Mouse (Mus musculus): ENCODE measurements at regions not wholly inside any gene's neighbourhood (a gene's known extent, or its start where the extent isn't known, plus 50 kb on each side); places are given as distances from the start of the nearest gene placed in this dataset.

GRCm38 (mm10) chr2:9574651-9575050, 306.4 kb upstream of the 4930412O13Rik start:
- Histone ChIP-seq H3K27me3 (replicated peaks) (no peaks in the 10 kb centered on the region), H3K9me3 (no peaks in the 10 kb centered on the region), H3K4me3 (replicated peaks) (no peak overlapping the region), H3K36me3 (replicated peaks; ENCODE audit: low read length) (no peaks in the 10 kb centered on the region), H3K4me1 (no peaks in the 10 kb centered on the region)
- TF ChIP-seq FLI1 (IDR thresholded peaks at IDR 0.05; ENCODE audit: low read length) (no peak), GATA1 (IDR thresholded peaks at IDR 0.05; ENCODE audit: borderline replicate concordance, low read length) (no peak)

GRCm38 (mm10) chr2:9577868-9578267, 303.2 kb upstream of the 4930412O13Rik start:
- Histone ChIP-seq H3K27me3 (replicated peaks) (no peaks in the 10 kb centered on the region), H3K4me1 (no peaks in the 10 kb centered on the region), H3K9me3 (no peaks in the 10 kb centered on the region)

GRCm38 (mm10) chr2:9587389-9587788, 293.7 kb upstream of the 4930412O13Rik start:
- Histone ChIP-seq H3K27me3 (replicated peaks) (peaks cover 2% of the 10 kb centered on the region), H3K4me1 (no peaks in the 10 kb centered on the region), H3K36me3 (replicated peaks; ENCODE audit: low read length) (no peaks in the 10 kb centered on the region), H3K9me3 (peaks cover 3% of the 10 kb centered on the region; the same call in 1 of the 2 replicates), H3K4me3 (replicated peaks) (no peak overlapping the region)
- no peak for TF ChIP-seq FLI1 (IDR thresholded peaks at IDR 0.05; ENCODE audit: low read length)
- TF ChIP-seq GATA1 (IDR thresholded peaks at IDR 0.05; ENCODE audit: borderline replicate concordance, low read length) = no peak

More at GRCm38 (mm10) chr2:9577868-9578267, 303.2 kb upstream of the 4930412O13Rik start:
- no peak overlapping the region for H3K4me3 ChIP-seq (replicated peaks)
- no peaks in the 10 kb centered on the region for H3K36me3 ChIP-seq (replicated peaks; ENCODE audit: low read length)
- TF ChIP-seq GATA1 (IDR thresholded peaks at IDR 0.05; ENCODE audit: borderline replicate concordance, low read length) = no peak
- TF ChIP-seq FLI1 (IDR thresholded peaks at IDR 0.05; ENCODE audit: low read length) = no peak

DNA sequence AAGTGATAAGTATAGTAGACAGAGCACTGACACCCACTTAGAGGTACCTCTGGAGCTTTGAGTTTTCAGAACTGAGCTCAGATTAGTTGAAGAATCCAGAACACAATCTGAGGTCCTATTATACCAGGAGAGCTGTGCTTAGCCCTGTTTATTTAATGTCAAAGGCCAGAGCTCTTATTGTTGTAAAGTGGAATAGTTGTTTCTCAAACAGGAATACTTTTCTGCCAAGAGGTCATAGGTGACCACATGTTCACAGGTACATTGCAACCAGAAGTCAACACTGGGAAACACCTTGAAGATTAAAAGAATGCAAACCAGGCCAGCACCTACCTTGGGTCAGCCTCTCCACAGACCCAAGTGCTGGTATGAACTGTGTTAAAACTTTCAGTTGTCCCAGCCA, 291.9 kb upstream of the 4930412O13Rik start:
- Histone ChIP-seq H3K4me1 (peaks cover 10% of the 10 kb centered on the region), H3K36me3 (replicated peaks; ENCODE audit: low read length) (no peaks in the 10 kb centered on the region), H3K27me3 (replicated peaks) (peaks cover 8% of the 10 kb centered on the region), H3K9me3 (peaks cover 3% of the 10 kb centered on the region; the same call in 1 of the 2 replicates), H3K4me3 (replicated peaks) (no peak overlapping the region)
- no peak for TF ChIP-seq GATA1 (IDR thresholded peaks at IDR 0.05; ENCODE audit: borderline replicate concordance, low read length)
- TF ChIP-seq FLI1 (IDR thresholded peaks at IDR 0.05; ENCODE audit: low read length) = no peak

DNA sequence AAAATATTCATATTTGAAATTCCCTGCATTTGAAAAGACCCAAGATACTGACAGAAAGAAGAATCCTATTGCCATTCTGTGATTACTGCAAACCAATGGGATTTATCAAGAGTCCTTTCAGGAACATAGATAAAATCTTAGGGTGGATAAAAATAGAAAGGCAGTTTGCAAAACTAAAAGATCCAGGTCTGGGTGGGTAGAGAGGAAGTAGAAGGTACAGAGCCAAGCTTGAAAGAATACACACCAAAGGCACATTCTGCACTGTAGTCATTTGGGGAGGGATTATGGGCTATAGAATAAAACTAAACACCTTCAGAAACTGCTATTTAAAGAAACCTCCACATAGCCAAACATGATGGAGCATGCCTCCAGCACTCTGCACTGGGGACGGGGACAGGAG, 288.5 kb upstream of the 4930412O13Rik start:
- Histone ChIP-seq H3K36me3 (replicated peaks; ENCODE audit: low read length) (no peaks in the 10 kb centered on the region), H3K4me1 (peaks cover 10% of the 10 kb centered on the region), H3K27me3 (replicated peaks) (peaks cover 8% of the 10 kb centered on the region), H3K9me3 (peaks cover 3% of the 10 kb centered on the region; the same call in 1 of the 2 replicates), H3K4me3 (replicated peaks) (no peak overlapping the region)
- TF ChIP-seq GATA1 (IDR thresholded peaks at IDR 0.05; ENCODE audit: borderline replicate concordance, low read length) = no peak
- TF ChIP-seq FLI1 (IDR thresholded peaks at IDR 0.05; ENCODE audit: low read length) = no peak

GRCm38 (mm10) chr2:9593931-9594330, 287.1 kb upstream of the 4930412O13Rik start:
- Histone ChIP-seq H3K9me3 (peaks cover 3% of the 10 kb centered on the region; the same call in 1 of the 2 replicates), H3K27me3 (replicated peaks) (peaks cover 8% of the 10 kb centered on the region), H3K4me1 (peaks cover 10% of the 10 kb centered on the region), H3K4me3 (replicated peaks) (peak overlapping the region; percentile 50), H3K36me3 (replicated peaks; ENCODE audit: low read length) (no peaks in the 10 kb centered on the region)
- TF ChIP-seq GATA1 (IDR thresholded peaks at IDR 0.05; ENCODE audit: borderline replicate concordance, low read length) = no peak
- TF ChIP-seq FLI1 (IDR thresholded peaks at IDR 0.05; ENCODE audit: low read length) = no peak

GRCm38 (mm10) chr2:9595236-9595850, 285.7 kb upstream of the 4930412O13Rik start:
- no peaks in the 10 kb centered on the region for H3K36me3 ChIP-seq (replicated peaks; ENCODE audit: low read length)
- TF ChIP-seq GATA1 (IDR thresholded peaks at IDR 0.05; ENCODE audit: borderline replicate concordance, low read length) (no peak), FLI1 (IDR thresholded peaks at IDR 0.05; ENCODE audit: low read length) (no peak)
- peaks cover 8% of the 10 kb centered on the region for H3K27me3 ChIP-seq (replicated peaks)
- H3K4me1 ChIP-seq = peaks cover 10% of the 10 kb centered on the region
- no peak overlapping the region for H3K4me3 ChIP-seq (replicated peaks)
- peaks cover 3% of the 10 kb centered on the region; the same call in 1 of the 2 replicates for H3K9me3 ChIP-seq

DNA sequence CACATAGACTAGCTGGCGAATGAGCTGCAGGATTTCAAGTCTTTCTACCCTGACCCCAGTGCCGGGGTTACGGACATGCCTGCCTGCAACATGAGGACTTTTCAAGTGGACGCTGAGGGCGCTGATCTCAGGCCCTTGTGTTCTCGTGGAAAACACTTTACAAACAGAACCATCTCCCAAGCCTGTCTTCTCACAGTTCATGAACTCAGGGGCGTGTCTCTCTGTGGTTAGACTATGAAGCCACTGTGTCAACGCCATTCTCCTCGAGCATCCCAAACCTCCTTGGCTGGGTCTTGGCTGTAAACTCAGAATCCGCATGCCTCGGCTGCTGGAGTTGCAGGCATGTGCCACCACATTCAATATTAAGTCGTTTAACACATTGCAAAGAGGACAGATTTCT, 284.9 kb upstream of the 4930412O13Rik start:
- no peak for TF ChIP-seq FLI1 (IDR thresholded peaks at IDR 0.05; ENCODE audit: low read length)
- TF ChIP-seq GATA1 (IDR thresholded peaks at IDR 0.05; ENCODE audit: borderline replicate concordance, low read length) = no peak

GRCm38 (mm10) chr2:9604984-9605383, 276.1 kb upstream of the 4930412O13Rik start:
- H3K9me3 ChIP-seq = no peaks in the 10 kb centered on the region
- H3K27me3 ChIP-seq (replicated peaks) = no peaks in the 10 kb centered on the region
- no peaks in the 10 kb centered on the region for H3K4me1 ChIP-seq
- no peak for TF ChIP-seq FLI1 (IDR thresholded peaks at IDR 0.05; ENCODE audit: low read length)
- no peak for TF ChIP-seq GATA1 (IDR thresholded peaks at IDR 0.05; ENCODE audit: borderline replicate concordance, low read length)
- H3K4me3 ChIP-seq (replicated peaks) = no peak overlapping the region
- no peaks in the 10 kb centered on the region for H3K36me3 ChIP-seq (replicated peaks; ENCODE audit: low read length)

More for the DNA sequence above, 284.9 kb upstream of the 4930412O13Rik start:
- peaks cover 8% of the 10 kb centered on the region for H3K27me3 ChIP-seq (replicated peaks)
- H3K4me3 ChIP-seq (replicated peaks) = no peak overlapping the region
- H3K36me3 ChIP-seq (replicated peaks; ENCODE audit: low read length) = no peaks in the 10 kb centered on the region
- peaks cover 10% of the 10 kb centered on the region for H3K4me1 ChIP-seq
- peaks cover 3% of the 10 kb centered on the region; the same call in 1 of the 2 replicates for H3K9me3 ChIP-seq

DNA sequence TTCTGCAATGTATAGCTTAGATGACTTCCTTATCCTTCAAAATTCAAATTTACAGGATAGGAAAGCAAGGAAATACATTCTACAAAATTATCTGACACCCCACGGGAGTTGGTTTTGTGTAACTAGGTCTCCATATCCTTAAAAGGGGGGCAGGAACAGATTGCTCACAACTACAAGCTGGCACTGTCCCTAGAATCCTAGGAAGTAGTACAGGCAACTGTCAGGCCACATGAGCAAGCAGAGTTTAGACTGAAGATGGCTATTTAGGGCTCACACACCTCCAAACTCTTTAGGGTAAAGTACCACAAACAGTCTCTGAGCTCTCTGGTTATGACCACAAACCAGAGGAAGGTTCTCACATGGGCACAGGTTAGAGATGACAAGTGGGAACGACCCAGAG, 273.5 kb upstream of the 4930412O13Rik start:
- no peaks in the 10 kb centered on the region for H3K27me3 ChIP-seq (replicated peaks)
- H3K4me1 ChIP-seq = no peaks in the 10 kb centered on the region
- H3K36me3 ChIP-seq (replicated peaks; ENCODE audit: low read length) = no peaks in the 10 kb centered on the region
- TF ChIP-seq GATA1 (IDR thresholded peaks at IDR 0.05; ENCODE audit: borderline replicate concordance, low read length) (no peak), FLI1 (IDR thresholded peaks at IDR 0.05; ENCODE audit: low read length) (no peak)
- H3K4me3 ChIP-seq (replicated peaks) = no peak overlapping the region
- no peaks in the 10 kb centered on the region for H3K9me3 ChIP-seq
